Mouse (Mus musculus): Measurements from ENCODE around the gene Cela2a.
A peak's percentile ranks its signal among the peaks of the same experiment; 100 is the strongest.

Gene Cela2a

DNA sequence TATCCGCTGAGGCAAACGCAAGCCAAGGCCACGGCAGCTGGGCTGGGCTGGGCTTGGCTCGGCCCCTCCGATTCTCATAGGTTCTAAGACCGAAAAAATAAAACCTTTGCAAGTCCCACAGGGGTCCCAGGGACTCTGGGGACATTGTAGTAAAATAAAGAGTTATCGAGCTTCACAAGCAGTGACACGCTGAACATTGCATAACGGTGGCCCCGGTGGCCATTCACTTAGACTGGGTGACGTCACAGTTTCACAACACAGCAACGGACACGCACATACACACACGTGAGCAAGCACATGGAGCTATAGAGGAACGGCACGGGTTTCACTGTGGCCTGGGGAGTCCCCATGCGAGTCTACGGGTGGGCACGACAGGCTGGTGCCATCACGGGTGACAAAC, 32.5 kb upstream of the Cela2a start:
- no peak for ATAC-seq (ENCODE audit: low TSS enrichment)

DNA sequence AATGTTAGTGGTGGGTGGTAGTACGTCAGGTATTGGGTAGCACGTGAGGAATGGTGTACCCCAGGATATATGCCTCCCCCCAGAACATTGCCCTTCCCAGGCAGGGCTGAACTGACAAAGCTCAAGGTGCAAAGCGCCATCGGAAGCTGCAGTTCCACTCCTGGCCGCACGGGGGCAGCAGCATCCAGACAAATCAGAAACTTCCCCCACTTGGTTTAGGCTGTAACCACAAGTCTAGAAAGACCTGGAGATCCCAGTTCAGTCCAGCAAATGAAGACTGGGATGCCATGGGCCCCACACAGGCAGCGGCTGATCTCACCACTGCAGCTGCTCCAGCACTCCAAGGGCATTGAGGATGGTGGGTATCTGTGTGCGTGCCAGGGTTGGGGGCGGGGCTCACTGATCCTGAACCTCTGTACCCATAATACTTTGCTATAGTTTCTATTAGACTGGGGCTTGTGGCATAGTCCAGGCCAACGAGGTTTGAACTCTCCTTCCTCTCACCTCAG, 31.5 kb upstream of the Cela2a start:
- peak; percentile 68 for ATAC-seq (ENCODE audit: low TSS enrichment)

DNA sequence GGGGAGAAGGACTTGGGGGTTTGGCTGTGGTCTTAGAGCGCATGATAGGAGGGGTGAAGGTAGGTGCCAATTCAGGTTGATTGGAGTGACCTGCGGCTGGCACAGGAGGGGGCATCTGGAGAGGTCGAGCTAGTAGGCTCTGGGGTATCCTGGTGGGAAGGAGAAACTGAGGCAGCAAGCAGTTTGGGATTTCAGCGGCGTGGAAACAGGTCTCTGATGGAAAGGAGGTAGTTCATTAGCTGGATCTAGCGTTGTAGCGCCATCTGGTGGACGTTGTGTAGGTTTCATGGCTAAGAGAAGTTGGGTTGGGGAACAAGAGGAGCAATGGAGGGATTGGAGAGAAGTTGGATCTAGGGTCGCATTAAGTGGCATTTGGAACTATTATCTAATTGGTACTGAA, 27.5 kb upstream of the Cela2a start:
- ATAC-seq (ENCODE audit: low TSS enrichment): no peak

DNA sequence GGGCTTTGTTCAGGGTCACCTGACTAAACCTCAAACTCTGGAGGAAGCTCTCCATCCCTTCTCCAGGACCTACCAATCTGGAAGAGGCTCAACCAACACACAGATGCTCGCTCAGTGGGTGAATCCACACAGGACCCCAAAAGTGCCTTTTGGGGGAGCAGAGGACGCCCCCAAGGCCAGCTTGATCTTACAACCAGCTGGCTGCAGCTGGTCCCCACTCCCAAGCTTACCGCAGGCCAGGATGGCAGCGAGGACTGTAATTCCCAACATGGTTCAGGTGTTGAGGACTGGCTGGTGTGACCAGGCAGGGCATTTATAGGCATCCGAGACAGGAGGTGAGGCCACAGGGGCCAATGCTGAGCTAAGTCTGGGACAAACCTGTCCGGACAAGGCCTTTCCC, 20.0 kb upstream of the Cela2a start, which contains the start of gene Ctrc:
TSS of gene Ctrc (minus strand) at position 361 of the 400 bp plus-strand sequence.
- no peak for ATAC-seq (ENCODE audit: low TSS enrichment)

DNA sequence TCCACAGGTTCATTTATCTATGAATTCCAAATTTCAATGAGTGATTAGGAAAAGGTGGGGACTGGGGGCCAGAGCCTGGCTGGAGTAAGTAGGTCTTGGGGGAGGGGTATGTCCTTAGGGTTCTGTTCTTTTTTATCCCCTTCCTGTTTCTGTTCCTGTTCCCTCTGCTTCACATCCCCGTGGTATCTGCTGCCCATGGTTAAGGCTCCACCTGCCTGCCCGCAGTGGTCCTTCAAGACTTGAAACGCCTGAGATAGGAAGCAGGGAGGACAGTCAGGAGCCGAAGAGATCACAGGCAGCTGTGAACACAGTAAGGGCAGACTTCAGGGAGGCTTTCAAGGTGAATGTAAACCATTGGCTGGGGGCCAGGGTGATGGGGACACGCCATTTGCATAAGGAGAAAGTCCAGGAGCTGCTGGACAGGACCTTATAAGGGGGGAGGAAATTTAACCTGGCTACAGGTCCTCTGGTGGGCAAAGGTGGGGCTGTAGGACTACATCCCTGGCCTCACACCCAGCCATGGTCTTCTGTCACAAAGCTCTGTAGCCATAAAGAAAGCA, 8.7 kb upstream of the Cela2a start:
- ATAC-seq (ENCODE audit: low TSS enrichment): no peak

DNA sequence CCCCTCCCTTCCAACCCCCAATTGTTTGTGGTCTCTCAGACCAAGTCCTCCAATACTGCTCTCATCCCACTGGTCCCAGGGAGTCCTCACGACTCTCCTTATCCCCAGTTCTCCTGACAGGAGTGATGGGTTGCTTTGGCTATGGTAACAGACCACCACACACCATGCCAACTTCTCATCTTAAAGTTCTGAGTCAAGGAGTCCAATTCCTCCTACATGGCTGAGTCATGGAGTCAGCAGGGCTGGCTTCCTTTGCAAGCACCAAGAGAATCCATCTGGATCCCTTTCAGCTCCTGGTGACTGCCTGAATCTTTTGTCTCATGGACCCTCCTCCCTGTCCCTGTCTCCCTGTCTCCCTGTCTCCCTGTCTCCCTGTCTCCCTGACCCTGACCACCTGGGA, 8.0 kb upstream of the Cela2a start:
- peak; percentile 95 for ATAC-seq (ENCODE audit: low TSS enrichment)

DNA sequence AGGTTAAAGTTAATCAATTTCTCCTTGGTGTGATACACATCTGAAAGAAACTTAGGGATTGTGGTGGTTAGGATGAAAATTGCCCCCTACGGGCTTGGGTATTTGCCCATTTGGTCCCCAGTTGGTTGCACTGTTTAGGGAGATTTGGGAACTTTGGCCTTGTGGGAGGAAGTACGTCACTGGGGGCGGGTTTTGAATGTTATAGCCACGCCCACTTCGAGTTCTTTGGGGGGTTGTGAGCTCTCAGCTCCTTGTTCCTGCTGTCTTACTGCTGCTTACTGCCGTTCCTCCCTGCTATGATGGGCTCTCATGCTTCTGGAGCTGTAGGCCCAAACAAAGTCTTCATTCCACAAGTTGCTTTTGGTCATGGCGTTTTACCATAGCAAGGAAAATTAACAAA, 5.4 kb upstream of the Cela2a start:
- no peak for ATAC-seq (ENCODE audit: low TSS enrichment)

DNA sequence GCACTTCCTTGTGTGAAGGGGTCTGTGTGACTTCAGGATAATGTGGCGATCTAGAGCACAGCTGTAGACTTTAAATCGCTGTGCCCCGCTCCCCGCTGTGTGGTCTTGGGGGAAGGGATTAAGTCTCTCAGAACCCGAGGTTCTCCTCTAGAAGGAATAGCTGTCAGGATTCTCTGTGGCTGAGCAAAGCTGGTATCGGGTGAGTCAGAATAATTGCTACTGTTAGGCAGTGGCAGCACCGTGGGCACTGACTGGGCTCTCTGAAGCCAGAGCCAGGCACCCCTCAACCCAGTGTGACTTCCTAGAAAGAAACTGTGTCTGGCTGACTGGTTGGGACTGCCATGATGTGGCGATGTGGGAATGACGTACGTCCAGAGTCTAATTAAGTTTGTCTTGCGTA, 4.4 kb upstream of the Cela2a start:
- ATAC-seq (ENCODE audit: low TSS enrichment): no peak

DNA sequence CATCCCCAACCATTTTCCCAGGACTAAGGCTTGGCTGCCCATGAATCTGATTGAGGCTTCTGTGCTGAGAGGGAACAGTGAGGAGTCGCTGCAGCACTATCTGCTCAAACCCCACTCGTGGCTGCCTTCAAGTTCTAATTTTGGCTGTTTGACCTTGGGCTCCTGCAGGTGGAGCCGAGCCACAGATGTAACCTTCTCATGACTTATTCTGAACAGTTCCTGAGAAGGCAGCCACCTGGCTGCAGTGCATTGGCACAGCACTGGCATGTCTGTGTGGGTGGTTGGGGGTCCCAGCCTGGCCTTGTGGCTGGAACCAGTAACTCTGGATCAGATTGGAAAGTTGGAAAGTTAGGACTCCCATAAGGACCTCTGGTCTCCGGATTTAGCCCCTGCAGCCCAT, 2.2 kb upstream of the Cela2a start:
- no peak for ATAC-seq (ENCODE audit: low TSS enrichment)

DNA sequence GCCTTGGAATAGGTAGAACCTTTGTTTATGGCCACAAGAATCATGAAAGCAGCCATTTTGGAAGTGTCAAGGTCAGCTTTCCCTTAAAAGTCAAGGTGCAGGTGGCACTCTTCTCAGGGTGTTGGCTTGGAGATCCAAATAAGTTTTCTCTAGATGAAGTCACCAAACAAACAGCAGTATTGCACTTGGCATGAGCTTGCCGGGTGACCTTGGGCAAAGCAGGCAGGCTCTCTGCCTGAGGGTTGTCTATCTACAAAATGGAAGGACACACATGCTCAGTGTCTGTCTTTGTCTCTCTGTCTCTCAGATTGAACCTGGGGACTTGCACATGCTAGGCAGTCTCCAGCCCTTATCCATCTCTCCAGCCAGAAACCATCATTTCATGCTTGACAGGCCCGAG, 1.4 kb upstream of the Cela2a start:
- no peak for ATAC-seq (ENCODE audit: low TSS enrichment)

DNA sequence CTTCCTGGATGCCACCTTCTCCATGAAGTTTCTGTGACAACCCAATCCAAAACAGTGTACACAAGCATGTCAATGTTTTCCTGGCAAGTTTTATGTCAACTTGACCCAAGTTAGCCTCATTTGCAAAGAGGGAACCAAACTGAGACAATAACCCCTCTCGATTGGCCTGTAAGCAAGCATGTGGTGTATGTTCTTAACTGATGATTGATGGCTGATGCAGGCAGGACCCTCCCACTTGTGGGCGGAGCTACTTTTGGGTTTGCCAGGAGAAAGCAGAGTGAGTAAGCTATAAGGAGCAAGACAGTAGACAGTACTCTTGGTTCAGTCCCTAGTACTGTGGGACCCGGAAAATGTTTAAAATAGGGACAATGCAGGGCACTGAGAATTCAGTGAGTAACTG, 3.0 kb downstream of the Cela2a start:
- ATAC-seq (ENCODE audit: low TSS enrichment): no peak

DNA sequence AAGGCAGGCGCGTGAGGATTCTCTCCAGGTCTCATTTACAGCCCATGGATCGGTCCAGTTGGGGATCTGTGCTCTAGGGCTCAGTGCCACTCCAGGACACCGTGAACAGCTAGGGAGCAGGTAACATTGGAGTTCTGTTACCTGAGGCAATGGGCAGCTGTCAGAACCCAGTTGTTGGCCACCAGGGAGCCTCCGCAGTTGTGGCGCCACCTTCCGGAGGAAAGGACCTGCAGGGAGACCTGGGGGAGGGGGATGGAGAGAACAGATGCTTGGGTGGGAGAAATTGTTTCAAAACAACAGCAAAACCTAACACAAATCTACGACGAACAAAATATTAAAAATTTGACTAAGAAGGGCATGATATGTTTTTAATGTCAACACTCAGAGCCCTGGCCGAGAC, 3.9 kb downstream of the Cela2a start:
- ATAC-seq (ENCODE audit: low TSS enrichment): no peak

DNA sequence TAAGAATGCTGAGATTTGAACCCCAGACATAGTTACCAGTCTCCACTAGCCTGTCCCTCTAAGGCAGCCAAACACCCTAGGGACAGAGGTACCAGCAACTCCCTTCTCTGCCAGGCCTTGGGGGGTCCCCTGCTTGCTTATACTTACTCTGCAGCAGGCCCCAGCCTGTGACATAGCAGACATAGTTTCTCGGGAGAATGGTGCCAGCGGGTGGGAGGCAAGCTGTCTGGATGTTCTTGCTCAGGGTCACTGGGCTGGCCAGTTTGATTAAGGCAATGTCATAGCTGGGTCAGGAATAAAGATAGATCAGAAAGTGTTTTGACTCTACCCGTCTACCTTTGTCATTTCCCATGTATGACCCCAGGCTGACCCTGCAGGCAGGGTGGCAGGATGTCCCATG, 4.8 kb downstream of the Cela2a start:
- no peak for ATAC-seq (ENCODE audit: low TSS enrichment)

DNA sequence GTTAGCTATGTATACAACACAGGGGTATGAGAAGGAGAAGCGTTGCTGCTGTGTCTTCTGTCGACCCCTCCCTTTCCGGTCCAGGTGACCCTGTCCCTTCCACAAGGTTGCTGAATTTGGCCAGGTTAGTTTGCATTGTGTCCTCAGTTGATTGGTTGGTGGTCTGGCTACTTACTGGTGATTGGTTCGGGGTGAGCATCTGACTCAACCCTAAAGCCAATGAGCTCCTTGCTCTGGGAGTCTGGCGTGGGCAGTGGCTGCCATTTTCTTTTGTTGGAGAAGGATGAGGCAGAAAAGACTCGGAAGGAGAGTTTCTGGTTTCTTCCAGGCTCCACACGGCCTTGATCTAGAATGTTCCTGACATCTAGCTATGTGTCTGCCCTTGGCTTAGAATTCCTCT, 6.6 kb downstream of the Cela2a start:
- no peak for ATAC-seq (ENCODE audit: low TSS enrichment)

DNA sequence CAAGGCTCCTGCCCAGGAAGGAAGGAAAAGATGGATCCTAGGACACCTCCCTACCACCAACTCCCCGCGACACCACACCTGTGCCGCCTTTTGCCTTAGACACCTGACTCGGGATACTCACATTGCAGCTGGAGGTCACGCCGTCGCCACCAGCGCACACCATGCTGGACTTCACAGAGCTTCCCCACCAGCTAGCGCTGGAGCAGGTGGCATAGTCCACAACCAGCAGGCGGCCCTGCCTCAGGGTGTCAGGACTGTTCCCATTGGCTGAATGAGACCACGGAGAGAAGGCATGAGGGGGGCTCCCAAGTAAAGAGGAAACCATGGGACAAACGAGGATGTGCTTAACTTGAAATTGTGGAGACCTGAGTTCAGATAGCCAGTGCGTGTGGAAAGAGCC, 7.1 kb downstream of the Cela2a start:
- ATAC-seq (ENCODE audit: low TSS enrichment): no peak

DNA sequence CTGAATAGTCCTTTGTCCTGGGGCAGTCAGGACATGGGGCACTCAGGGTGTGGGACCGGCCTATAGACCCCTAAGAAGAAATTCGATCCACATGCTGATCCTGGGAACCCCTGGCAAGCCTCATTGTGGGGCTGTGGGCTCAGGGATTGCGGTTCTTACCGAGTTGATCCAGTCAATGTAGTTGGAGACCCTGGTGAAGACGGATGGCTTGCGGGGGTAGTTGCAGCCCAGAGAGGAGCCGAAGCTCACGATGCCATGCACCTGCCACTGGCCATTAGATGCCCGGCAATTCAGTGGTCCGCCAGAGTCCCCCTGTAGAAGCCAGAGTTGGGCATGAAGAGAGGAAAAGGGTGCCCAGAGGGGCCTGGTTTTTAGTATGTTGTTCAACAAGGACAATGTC, 8.3 kb downstream of the Cela2a start:
- no peak for ATAC-seq (ENCODE audit: low TSS enrichment)

DNA sequence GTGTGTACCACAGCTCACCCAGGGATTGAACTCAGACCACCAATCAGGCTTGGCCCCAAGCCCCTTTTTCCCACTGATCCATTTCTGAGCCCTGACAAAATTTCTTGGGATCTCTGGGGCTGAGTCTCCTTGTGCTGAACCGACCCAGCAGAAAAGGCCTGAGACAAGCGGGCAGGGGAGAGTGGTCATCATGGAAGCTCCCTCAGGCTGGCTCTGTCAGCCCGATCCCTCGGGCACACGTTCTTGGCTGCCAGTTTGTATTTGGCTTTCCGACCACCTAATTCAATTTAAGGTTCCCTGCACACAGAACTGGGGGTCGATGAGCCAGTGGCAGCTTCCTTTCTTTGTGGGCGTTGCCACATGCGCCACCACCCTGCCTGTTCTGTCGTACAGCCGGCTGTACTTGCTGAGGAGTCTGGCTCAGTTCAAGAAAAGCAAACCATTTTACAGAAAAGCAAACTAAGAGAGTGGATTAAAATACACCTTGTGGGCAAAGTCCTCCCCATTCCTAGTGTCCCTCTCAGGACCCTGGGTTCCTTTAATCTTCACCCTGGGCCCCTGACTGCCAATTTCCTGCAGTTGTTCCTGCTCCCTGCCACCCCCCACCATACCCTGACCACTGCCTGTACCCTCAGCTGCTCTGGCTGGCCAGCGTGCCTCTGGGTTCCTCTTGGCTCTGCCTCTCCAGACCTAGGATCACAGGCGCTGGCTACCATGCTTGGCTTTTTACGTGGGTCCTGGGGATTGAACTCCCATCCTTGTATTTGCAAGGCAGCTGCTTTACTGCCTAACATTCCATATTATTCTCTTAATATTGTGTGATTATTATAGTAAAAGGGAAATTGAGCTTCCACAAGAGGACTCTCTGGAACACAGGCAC, 8.9 kb downstream of the Cela2a start:
- peak; percentile 59; the same call in 1 of the 2 replicates for ATAC-seq (ENCODE audit: low TSS enrichment)

DNA sequence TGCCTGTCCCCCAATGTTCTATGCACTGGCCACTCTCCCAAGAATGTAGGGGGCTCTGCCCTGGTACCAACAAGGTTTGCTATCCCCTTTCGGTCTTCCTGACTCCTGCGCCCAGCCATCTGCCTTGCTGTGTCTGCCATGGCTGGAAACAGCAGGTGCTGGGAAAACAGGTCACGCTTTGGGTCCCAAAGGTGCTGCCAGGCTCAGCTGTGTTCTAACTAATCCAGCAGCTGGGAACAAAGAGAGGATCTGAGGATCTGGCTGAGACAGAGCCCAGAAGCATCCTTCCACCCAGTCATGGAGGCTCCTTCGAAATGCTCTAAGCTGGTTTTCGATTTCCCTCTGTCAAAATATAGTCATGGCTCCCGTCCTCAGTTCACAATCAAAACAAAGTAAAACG, 9.7 kb downstream of the Cela2a start:
- ATAC-seq (ENCODE audit: low TSS enrichment): no peak

DNA sequence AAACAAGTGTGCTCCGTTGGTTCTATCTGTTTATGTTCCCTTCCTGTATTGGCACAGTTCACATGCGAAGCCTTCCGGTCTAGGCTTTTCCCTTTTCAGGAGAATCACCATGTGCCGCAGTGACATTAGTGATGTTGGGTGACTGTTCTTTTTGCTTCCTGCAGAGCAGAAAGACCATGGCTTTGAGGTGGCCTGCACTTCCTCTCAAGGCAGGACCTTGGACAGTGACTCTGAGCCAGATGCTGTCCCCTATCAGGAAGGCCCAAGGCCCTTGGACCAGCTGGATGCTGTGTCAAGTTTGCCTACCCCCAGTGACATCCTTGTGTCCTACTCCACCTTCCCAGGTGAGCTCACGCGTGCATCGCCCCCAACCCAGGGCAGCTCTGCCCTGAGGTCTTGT, 14.6 kb downstream of the Cela2a start:
- ATAC-seq (ENCODE audit: low TSS enrichment): no peak

DNA sequence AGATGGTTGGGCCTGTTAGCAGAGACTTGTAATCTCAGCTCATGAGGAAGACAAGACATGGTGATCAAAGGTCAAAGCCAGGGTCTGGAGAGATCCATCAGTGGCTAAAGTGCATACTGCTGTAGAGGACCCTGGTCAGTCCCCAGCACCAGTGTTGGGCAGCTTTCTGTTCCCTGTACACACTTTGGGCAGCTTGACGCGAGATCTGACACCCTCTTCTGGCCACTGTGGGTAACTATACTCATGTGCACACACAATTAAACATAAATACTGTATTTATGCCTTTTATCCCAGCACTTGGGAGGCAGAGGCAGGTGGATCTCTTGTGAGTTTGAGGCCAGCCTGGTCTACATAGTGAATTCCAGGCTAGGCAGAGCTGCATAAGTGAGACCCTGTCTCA, 15.0 kb downstream of the Cela2a start:
- no peak for ATAC-seq (ENCODE audit: low TSS enrichment)

DNA sequence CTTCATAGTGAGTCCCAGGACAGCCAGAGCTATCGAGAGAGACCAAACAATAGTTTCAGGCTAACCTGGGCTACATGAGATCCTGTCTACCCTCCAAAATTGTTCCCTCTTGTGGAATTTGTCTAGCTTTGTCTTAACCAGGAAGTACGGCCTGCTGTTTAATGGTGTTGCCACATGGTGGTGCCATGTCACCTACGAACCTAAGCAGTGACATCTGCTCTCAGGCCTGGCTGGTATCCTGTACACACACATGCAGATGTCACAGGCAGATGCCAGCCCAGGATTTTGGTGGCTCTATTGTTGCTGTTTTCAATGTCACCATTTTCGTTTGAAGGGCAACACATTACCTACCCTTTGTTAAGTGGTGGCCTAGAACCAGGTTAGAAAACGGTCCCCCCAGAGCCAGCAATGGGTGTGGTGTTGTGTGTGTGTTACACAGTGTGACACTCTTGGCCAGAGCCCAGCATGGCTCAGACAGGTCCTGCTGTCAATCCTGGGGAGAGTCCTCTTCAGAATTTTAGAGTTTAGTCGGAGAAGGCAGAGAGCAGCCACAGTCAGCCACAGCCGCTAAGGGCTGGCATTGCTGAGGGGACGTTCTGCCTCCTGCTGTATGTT, 16.0 kb downstream of the Cela2a start:
- ATAC-seq (ENCODE audit: low TSS enrichment): peak; percentile 84; the same call in 1 of the 2 replicates

DNA sequence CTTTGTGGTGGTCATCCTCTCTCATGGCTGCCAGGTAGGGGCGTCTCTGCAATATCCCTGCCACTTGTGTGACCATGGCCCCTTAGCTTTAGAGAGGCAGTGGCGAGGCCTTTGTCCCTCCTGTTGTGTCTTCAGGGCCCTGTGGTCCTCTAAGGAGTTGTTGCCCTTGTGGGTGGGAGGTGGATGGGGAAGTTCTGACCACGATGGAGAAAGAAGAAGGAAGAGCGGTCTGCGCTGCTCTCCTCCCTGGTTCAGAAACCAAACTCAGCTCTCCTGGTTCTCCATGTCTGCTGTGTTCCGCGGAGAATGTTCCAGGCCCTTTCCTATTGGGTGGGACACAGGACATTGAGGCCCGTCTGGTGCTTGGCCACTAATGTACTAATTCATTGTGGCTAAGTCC, 20.1 kb downstream of the Cela2a start:
- ATAC-seq (ENCODE audit: low TSS enrichment): no peak

DNA sequence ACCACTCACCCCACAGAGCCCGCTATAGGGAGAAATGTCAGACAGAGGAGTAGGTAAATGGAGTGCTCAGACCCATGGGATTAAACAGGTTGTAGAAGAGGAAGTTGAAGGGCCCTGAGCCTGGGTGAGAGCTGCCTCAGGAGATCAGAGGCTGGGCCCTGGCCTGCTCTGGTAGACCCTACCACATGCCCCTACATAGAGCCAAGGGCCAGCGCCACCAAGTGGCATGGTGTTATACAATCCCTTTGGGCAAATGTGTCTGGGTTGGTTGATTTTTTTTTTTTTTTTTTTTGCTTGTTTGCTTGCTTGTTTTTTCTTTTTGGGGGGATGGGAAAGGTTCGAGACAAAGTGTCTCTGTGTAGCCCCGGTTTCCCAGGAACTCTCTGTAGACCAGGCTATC, 21.9 kb downstream of the Cela2a start:
- no peak for ATAC-seq (ENCODE audit: low TSS enrichment)

Data from frontal cortex, adult (tissue).